Mouse (Mus musculus): ENCODE measurements around the gene Sod1. TPM values are rescaled to one million over a fixed set of nuclear protein-coding genes. Genes with fewer than 3 reads are reported as not detected.
"Not testable (repeated sequence)": the region's sequence is repeated elsewhere in the genome, so short reads cannot be mapped to it uniquely, and the experiment has no call there.

Gene Sod1
- total and polyA plus RNA-seq, 2 experiments from 2014 or later = 222 to 1,411 TPM

DNA sequence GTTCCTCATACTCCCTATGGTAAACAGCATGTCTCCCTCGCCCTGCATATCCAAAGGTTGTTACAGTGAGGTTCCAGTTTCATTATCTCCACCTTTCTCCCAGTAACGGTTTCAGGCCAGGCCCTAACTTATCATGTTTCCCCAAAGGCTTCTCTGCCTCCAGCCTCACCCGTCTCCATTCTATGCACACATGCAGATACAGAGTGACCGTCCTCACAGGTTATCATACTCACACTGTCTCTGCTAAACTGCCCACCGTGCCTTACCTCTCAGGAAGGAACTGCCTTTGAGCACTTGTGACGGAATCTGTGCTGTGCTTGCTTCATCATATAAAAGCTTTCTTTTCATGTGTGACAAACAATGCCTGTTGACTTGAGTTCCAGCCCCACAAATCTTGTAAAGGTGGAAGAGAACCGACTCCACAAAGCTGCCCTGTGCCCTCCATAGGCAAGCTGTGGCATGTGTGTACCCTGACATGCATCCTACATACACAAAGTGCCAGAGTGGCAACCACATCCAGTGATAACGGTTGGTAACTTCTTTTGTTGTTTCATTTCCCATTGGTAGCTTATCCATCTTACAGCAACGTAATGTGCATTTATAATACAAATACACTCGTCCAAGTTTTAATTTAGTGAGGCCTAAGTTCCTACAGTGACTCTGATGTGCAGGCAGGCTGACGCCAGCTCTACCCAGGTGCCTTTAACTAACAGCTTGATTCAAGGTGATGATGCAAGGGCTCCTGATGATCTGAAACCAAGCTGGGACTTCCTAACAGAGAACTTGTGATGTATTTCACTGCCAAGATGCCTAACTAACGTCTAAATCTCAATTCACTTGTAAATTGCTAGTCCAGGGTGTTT is 6.8 kb upstream of the Sod1 start:
- H3K36me3 ChIP-seq (replicated peaks; ENCODE audit: control insufficient read depth, insufficient read depth, low read length) = no peaks in the 10 kb centered on the region
- no peak overlapping the region for H3K9ac ChIP-seq (replicated peaks; ENCODE audit: low read depth, low read length)
- ATAC-seq (ENCODE audit: insufficient read depth, low read depth) (no peak), DNase-seq (ENCODE audit: low spot score) (no peak)
- TF ChIP-seq EP300 (IDR thresholded peaks at IDR 0.05; ENCODE audit: low read depth) (no peak), CTCF (IDR thresholded peaks at IDR 0.05; ENCODE audit: low read depth) (no peak)
- H3K4me3 ChIP-seq (ENCODE audit: low read depth, low read length) = no peak overlapping the region
- no peak overlapping the region for H3K4me2 ChIP-seq (ENCODE audit: low read depth, low read length)
- H3K9me3 ChIP-seq (replicated peaks; ENCODE audit: control insufficient read depth, low read length) = no peaks in the 10 kb centered on the region
- H3K27me3 ChIP-seq (ENCODE audit: control insufficient read depth, insufficient read depth, low read length) = no peaks in the 10 kb centered on the region
- no peaks in the 10 kb centered on the region for H3K4me1 ChIP-seq (ENCODE audit: control insufficient read depth, insufficient read depth)
- no peak overlapping the region for H3K27ac ChIP-seq (ENCODE audit: low read depth)
- 62% methylated on average over 12 of the region's 12 CpGs for WGBS

DNA sequence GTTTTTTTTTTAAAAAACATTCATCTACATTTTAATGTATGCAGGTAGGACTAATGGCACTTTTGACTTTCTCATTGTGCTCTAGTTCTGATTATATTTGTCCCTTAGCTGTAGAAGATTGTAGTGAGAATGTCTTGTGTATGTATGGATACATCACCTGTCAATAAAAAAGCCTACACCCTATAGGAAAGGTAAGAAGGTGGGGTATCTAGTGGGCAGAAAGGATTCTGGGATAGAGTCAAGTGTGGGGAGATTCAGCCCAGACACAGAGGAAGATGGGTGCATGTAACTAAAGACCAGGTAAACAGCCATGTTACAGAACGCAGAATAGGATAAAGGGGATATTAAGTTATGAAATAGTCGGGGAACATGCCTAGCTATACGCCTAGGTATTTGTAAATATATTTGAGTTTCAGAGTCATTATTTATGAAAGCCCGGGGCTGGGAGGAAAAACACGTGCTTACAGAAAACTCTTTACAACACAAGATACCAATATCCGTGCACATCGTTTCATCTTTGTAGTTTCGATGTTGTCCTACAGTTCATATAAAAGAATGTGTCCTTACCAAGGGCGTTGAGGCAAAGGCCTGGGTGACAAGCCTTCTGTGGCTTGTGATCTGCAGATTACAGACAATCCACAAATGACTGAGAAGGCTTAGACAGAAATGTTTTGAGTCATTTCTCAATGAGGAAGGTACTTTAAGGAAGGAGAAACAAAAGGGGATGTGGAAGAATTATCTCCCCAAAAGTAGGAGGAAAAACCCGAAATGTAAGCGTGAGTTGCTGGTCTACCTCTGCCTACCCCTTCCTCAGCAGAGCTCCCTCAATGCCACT is 5.6 kb upstream of the Sod1 start:
- H3K36me3 ChIP-seq (replicated peaks; ENCODE audit: control insufficient read depth, insufficient read depth, low read length) = no peaks in the 10 kb centered on the region
- no peak for ATAC-seq (ENCODE audit: insufficient read depth, low read depth)
- DNase-seq (ENCODE audit: low spot score) = no peak

GRCm38 (mm10) chr16:90215879-90216278 is 4.7 kb upstream of the Sod1 start:
- H3K27me3 ChIP-seq (ENCODE audit: control insufficient read depth, insufficient read depth, low read length); H3K4me1 ChIP-seq (ENCODE audit: control insufficient read depth, insufficient read depth); H3K4me2 ChIP-seq (ENCODE audit: low read depth, low read length); DNase-seq (ENCODE audit: low spot score); H3K4me3 ChIP-seq (ENCODE audit: low read depth, low read length); H3K27ac ChIP-seq (ENCODE audit: low read depth); H3K9ac ChIP-seq (replicated peaks; ENCODE audit: low read depth, low read length); H3K36me3 ChIP-seq (replicated peaks; ENCODE audit: control insufficient read depth, insufficient read depth, low read length); ATAC-seq (ENCODE audit: insufficient read depth, low read depth); H3K9me3 ChIP-seq (replicated peaks; ENCODE audit: control insufficient read depth, low read length): not testable (repeated sequence)
- WGBS = 92% methylated on average over 5 of the region's 5 CpGs

More for the DNA sequence above, 5.6 kb upstream of the Sod1 start:
- H3K4me3 ChIP-seq (ENCODE audit: low read depth, low read length) = no peak overlapping the region
- H3K9ac ChIP-seq (replicated peaks; ENCODE audit: low read depth, low read length) = no peak overlapping the region
- H3K4me2 ChIP-seq (ENCODE audit: low read depth, low read length) = no peak overlapping the region
- H3K27me3 ChIP-seq (ENCODE audit: control insufficient read depth, insufficient read depth, low read length) = no peaks in the 10 kb centered on the region
- no peaks in the 10 kb centered on the region for H3K9me3 ChIP-seq (replicated peaks; ENCODE audit: control insufficient read depth, low read length)
- WGBS = 85% methylated on average over 11 of the region's 11 CpGs
- 0 out of 2 replicates have a peak, but pooled peaks cover 3% of the 10 kb centered on the region for H3K4me1 ChIP-seq (ENCODE audit: control insufficient read depth, insufficient read depth)
- no peak overlapping the region for H3K27ac ChIP-seq (ENCODE audit: low read depth)
- TF ChIP-seq EP300 (IDR thresholded peaks at IDR 0.05; ENCODE audit: low read depth) (no peak), CTCF (IDR thresholded peaks at IDR 0.05; ENCODE audit: low read depth) (no peak)

GRCm38 (mm10) chr16:90216414-90216813 is 4.1 kb upstream of the Sod1 start:
- DNase-seq (ENCODE audit: low spot score) (no peak), ATAC-seq (ENCODE audit: insufficient read depth, low read depth) (no peak)
- H3K4me2 ChIP-seq (ENCODE audit: low read depth, low read length) = no peak overlapping the region
- TF ChIP-seq EP300 (IDR thresholded peaks at IDR 0.05; ENCODE audit: low read depth) = no peak
- TF ChIP-seq CTCF (IDR thresholded peaks at IDR 0.05; ENCODE audit: low read depth) = no peak
- no peak overlapping the region for H3K9ac ChIP-seq (replicated peaks; ENCODE audit: low read depth, low read length)
- H3K9me3 ChIP-seq (replicated peaks; ENCODE audit: control insufficient read depth, low read length) = no peaks in the 10 kb centered on the region
- H3K27ac ChIP-seq (ENCODE audit: low read depth) = no peak overlapping the region
- H3K36me3 ChIP-seq (replicated peaks; ENCODE audit: control insufficient read depth, insufficient read depth, low read length) = no peaks in the 10 kb centered on the region
- H3K4me3 ChIP-seq (ENCODE audit: low read depth, low read length) = no peak overlapping the region
- WGBS = 75% methylated on average over 2 of the region's 2 CpGs
- no peaks in the 10 kb centered on the region for H3K27me3 ChIP-seq (ENCODE audit: control insufficient read depth, insufficient read depth, low read length)
- 0 out of 2 replicates have a peak, but pooled peaks cover 5% of the 10 kb centered on the region for H3K4me1 ChIP-seq (ENCODE audit: control insufficient read depth, insufficient read depth)

- Histone ChIP-seq H3K4me2 (ENCODE audit: low read depth, low read length) (no peak overlapping the region), H3K27ac (ENCODE audit: low read depth) (no peak overlapping the region), H3K4me1 (ENCODE audit: control insufficient read depth, insufficient read depth) (peaks cover 13% of the 10 kb centered on the region), H3K4me3 (ENCODE audit: low read depth, low read length) (no peak overlapping the region), H3K9me3 (replicated peaks; ENCODE audit: control insufficient read depth, low read length) (no peaks in the 10 kb centered on the region), H3K36me3 (replicated peaks; ENCODE audit: control insufficient read depth, insufficient read depth, low read length) (no peaks in the 10 kb centered on the region), H3K27me3 (ENCODE audit: control insufficient read depth, insufficient read depth, low read length) (no peaks in the 10 kb centered on the region), H3K9ac (replicated peaks; ENCODE audit: low read depth, low read length) (no peak overlapping the region)
- WGBS = 40% methylated on average over 3 of the region's 3 CpGs
- no peak for ATAC-seq (ENCODE audit: insufficient read depth, low read depth)
- TF ChIP-seq EP300 (IDR thresholded peaks at IDR 0.05; ENCODE audit: low read depth) (no peak), CTCF (IDR thresholded peaks at IDR 0.05; ENCODE audit: low read depth) (no peak)
- no peak for DNase-seq (ENCODE audit: low spot score)
Observed at GRCm38 (mm10) chr16:90217356-90217755, 3.2 kb upstream of the Sod1 start.

Measured in heart, postnatal 0 days (tissue).